Mouse (Mus musculus): ENCODE results near the gene Phb.

GRCm38 (mm10) chr11:95630558-95630957 lies 36.2 kb upstream of the Phb start:
- TF ChIP-seq EP300 (IDR thresholded peaks at IDR 0.05; ENCODE audit: insufficient read depth, low read depth, low read length) (no peak), CTCF (IDR thresholded peaks at IDR 0.05; ENCODE audit: low read depth, low read length) (no peak)

All from ES-Bruce4 (cell line).